Mouse (Mus musculus) liver, postnatal 0 days (tissue): ENCODE data around the gene Vta1. TPM values are rescaled to one million over a fixed set of nuclear protein-coding genes. Genes with fewer than 3 reads are reported as not detected.

ENCODE experiments used
- ATAC-seq: fragments of 200-750 bp; cut with Nextera tagmentation; 2 replicates; pipeline ENCODE4 v1.8.0; 2017; ENCODE audit warnings: mild to moderate bottlenecking, moderate library complexity
- DNase-seq: peaks from one replicate; pipeline ENCODE4 v3.0.0-alpha.2; 2016
- H3K27ac ChIP-seq: fragments of 300-500 bp; sonication (generic); 2 replicates; pipeline ENCODE4 v1.5.1; 2014; ENCODE audit warnings: antibody characterized with exemption, moderate library complexity, mild to moderate bottlenecking, low read depth
- H3K27me3 ChIP-seq: fragments of 300-500 bp; sonication (generic); 2 replicates; pipeline ENCODE4 v1.6.1; 2014; ENCODE audit warnings: low read length, control low read depth, mixed read lengths; ENCODE audit not compliant: insufficient read depth
- H3K36me3 ChIP-seq: fragments of 300-500 bp; sonication (generic); replicated peaks from 2 replicates; pipeline ENCODE4 v1.6.1; 2014; ENCODE audit warnings: mild to moderate bottlenecking, control low read depth, low read length, moderate library complexity, mixed read lengths; ENCODE audit not compliant: insufficient read depth
- H3K4me1 ChIP-seq: fragments of 300-500 bp; sonication (generic); 2 replicates; pipeline ENCODE4 v1.6.1; 2014; ENCODE audit warnings: antibody characterized with exemption, mild to moderate bottlenecking, control low read depth; ENCODE audit not compliant: insufficient read depth
- H3K4me2 ChIP-seq: fragments of 300-500 bp; sonication (generic); 2 replicates; pipeline ENCODE4 v1.6.1; 2014; ENCODE audit warnings: low read depth, mild to moderate bottlenecking, low read length, moderate library complexity, mixed read lengths
- H3K4me3 ChIP-seq: fragments of 300-500 bp; sonication (generic); 2 replicates; pipeline ENCODE4 v1.5.1; 2014; ENCODE audit warnings: low read depth, low read length
- H3K9ac ChIP-seq: fragments of 300-500 bp; sonication (generic); replicated peaks from 2 replicates; pipeline ENCODE4 v1.6.1; 2014; ENCODE audit warnings: mild to moderate bottlenecking, moderate library complexity
- H3K9me3 ChIP-seq: fragments of 300-500 bp; sonication (generic); 2 replicates; pipeline ENCODE4 v1.6.1; 2016; ENCODE audit warnings: mild to moderate bottlenecking, control low read depth, low read length, mixed read lengths
- CTCF ChIP-seq: sonication (generic); IDR thresholded peaks from 2 replicates; pipeline ENCODE4 v1.5.1; 2016; ENCODE audit warnings: antibody characterized with exemption, low read depth
- EP300 ChIP-seq: IDR thresholded peaks from 2 replicates; pipeline ENCODE4 v1.6.1; 2016; ENCODE audit warnings: antibody characterized with exemption, low read depth, mild to moderate bottlenecking
- WGBS: fragments of 180-500 bp; shearing (Covaris S2); extraction: QIAGEN DNeasy Blood & Tissue Kit; methylation state at CpG from one replicate; pipeline ENCODE4 v1.1.7; 2014; ENCODE audit not compliant: insufficient replicate concordance; 5-methylcytosine and 5-hydroxymethylcytosine counted together
- polyA plus RNA-seq: library from polyadenylated mRNA; unstranded; fragments of >200 nt; fragmentation: Nextera tagmentation; extraction: Ambion mirVana; gene quantifications from 2 replicates; pipeline ENCODE4 v1.2.1, GENCODE M21; 2015

Gene Vta1
- polyA plus RNA-seq, 1 experiment from 2014 or later, result 37.6 TPM

DNA sequence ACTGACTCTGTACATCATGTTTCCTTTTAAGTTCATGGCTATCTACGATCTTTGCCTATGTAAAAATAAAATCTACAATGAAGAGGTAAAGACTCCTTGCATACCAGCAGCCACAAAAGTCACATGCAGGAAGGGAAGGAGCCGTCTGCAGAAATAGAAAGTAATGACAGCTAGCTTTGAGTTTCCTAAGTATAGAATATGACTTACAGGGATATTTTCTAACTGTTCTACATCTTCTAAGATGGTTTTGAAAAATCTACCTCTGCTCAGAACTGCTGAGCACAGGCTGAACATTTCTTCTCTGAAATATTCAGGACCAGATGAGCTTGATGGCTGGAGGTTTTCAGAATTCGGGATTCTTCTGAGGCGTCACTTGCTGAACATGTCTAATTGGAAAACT lies 66.3 kb downstream of the Vta1 start:
- WGBS, result 69% methylated on average over 4 of the region's 4 CpGs
- ATAC-seq, result no peak
- TF ChIP-seq CTCF, result no peak
- no peak for TF ChIP-seq EP300

DNA sequence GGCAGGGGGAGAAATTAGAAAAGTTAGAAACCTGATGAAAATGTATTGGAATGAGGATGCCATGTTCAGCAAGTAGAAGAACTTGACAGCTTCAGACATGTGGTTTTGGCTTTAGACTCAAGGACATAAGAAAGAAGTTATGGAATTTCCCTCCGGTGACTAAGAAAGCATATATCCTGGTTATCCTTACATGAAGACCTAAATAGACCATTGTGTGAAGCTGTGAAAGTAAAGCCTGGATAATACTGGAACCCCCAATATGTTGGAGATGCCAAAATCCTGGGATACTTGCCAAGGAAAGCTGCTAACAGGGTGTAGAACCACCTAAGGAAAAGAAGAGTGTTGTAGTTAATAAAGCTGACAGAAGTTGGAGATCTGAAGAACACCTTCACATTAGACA lies 79.7 kb downstream of the Vta1 start:
- Histone ChIP-seq H3K27ac (no peak overlapping the region), H3K9ac (no peak overlapping the region), H3K27me3 (no peaks in the 10 kb centered on the region), H3K4me3 (no peak overlapping the region), H3K9me3 (peaks cover 2% of the 10 kb centered on the region; the same call in 1 of the 2 replicates), H3K36me3 (no peaks in the 10 kb centered on the region), H3K4me1 (no peaks in the 10 kb centered on the region), H3K4me2 (no peak overlapping the region)
- 88% methylated on average over 1 of the region's 1 CpGs for WGBS
- no peak for ATAC-seq
- no peak for TF ChIP-seq CTCF
- TF ChIP-seq EP300, result no peak
- DNase-seq, result no peak

More for the DNA sequence above, 66.3 kb downstream of the Vta1 start:
- DNase-seq, result no peak
- Histone ChIP-seq H3K27ac (no peak overlapping the region), H3K27me3 (no peaks in the 10 kb centered on the region), H3K4me1 (no peaks in the 10 kb centered on the region), H3K4me2 (no peak overlapping the region), H3K9me3 (no peaks in the 10 kb centered on the region), H3K4me3 (no peak overlapping the region), H3K36me3 (no peaks in the 10 kb centered on the region), H3K9ac (no peak overlapping the region)

DNA sequence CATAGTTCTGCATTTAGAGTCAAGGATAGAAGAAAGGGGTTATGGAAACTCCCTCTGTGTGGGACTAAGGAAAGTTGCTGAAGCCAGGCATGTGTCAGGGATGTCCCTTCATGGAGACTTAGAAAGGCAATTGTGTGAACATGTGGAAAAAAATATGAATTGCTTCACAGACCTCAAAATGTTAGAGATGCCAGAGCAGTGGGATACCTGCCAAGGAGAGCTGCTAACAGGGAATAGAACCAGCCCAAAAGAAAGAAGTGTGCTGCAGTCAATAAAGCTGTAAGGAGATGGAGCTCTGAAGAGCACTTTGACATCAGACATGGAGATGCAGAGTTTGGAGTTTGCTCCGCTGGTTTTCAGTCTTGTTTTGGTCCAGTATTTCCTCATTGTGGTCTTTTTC lies 86.2 kb downstream of the Vta1 start:
- H3K9ac ChIP-seq, result no peak overlapping the region
- no peak overlapping the region for H3K4me3 ChIP-seq
- no peak overlapping the region for H3K4me2 ChIP-seq
- H3K27ac ChIP-seq, result no peak overlapping the region
- H3K36me3 ChIP-seq, result no peaks in the 10 kb centered on the region
- no peaks in the 10 kb centered on the region for H3K9me3 ChIP-seq
- TF ChIP-seq CTCF (no peak), EP300 (no peak)
- H3K27me3 ChIP-seq, result no peaks in the 10 kb centered on the region
- no peaks in the 10 kb centered on the region for H3K4me1 ChIP-seq
- ATAC-seq (no peak), DNase-seq (no peak)
- WGBS, result 56% methylated on average over 1 of the region's 1 CpGs

DNA sequence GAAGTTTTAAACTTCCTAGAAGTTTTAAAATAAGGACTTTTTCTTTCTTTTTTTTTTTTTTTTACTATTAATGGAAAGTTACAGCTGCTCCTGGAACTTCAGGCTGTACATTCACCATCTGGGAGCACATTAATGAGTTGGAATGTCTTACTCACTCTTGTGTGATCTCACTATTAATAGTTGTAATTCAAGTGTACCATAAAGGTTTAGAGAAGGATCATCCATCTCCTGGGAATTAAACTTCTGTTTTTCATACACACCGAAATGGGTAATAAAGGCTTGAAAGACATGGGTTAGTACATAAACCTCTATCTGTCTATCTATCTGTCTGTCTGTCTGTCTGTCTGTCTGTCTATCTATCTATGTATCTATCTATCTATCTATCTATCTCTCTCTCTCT lies 87.1 kb downstream of the Vta1 start:
- H3K9ac ChIP-seq, result no peak overlapping the region
- TF ChIP-seq CTCF (no peak), EP300 (no peak)
- DNase-seq (no peak), ATAC-seq (no peak)
- WGBS, result 80% methylated on average over 1 of the region's 1 CpGs
- no peak overlapping the region for H3K4me3 ChIP-seq
- H3K9me3 ChIP-seq, result 0 out of 2 replicates have a peak, but pooled peaks cover 3% of the 10 kb centered on the region
- no peak overlapping the region for H3K27ac ChIP-seq
- no peaks in the 10 kb centered on the region for H3K27me3 ChIP-seq
- no peaks in the 10 kb centered on the region for H3K36me3 ChIP-seq
- H3K4me2 ChIP-seq, result no peak overlapping the region
- no peaks in the 10 kb centered on the region for H3K4me1 ChIP-seq

DNA sequence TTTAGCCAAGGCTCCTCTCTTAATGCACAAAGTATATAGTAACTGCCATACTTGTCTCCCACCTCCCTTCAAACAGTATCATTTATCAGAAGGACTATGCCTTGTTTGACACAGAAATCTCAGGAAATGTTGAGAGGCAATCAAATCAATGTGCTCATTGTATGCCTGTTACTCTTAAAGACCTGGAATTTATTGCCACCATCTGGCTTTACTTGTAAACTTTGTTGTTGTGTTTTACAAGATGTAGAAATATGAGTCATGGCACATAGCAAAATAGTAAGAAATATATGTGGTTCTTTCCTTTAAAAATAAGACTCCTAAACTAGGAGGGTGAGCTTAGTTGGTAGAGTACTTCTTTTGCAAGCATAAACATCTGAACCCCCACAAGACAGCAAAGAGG lies 89.9 kb downstream of the Vta1 start:
- no peaks in the 10 kb centered on the region for H3K27me3 ChIP-seq
- H3K4me1 ChIP-seq, result no peaks in the 10 kb centered on the region
- H3K9me3 ChIP-seq, result 0 out of 2 replicates have a peak, but pooled peaks cover 3% of the 10 kb centered on the region
- H3K36me3 ChIP-seq, result no peaks in the 10 kb centered on the region
- no peak overlapping the region for H3K27ac ChIP-seq
- H3K4me2 ChIP-seq, result no peak overlapping the region
- H3K9ac ChIP-seq, result no peak overlapping the region
- H3K4me3 ChIP-seq, result no peak overlapping the region
- TF ChIP-seq EP300 (no peak), CTCF (no peak)
- no peak for ATAC-seq
- DNase-seq, result no peak

DNA sequence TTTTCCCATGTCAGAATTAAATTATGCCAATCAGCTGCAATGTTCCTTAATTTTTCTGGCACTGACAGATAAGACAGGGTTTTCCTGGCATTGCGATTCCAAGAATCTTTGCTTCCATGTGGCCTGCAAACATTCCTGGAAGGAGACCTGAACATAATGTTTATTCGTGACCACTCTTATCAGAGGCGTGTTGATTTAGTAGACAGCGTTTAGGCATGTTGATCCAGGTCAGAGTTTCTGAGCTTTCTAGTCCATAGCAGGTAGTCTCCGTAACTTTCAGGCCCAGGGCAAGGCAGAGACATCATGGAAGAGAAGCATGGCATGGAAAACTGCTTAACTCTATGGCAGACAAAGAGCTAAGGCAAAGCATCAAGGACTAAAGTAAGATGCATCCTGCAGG lies 97.8 kb downstream of the Vta1 start:
- DNase-seq, result no peak
- H3K4me3 ChIP-seq, result no peak overlapping the region
- H3K4me2 ChIP-seq, result no peak overlapping the region
- no peaks in the 10 kb centered on the region for H3K36me3 ChIP-seq
- no peaks in the 10 kb centered on the region for H3K27me3 ChIP-seq
- ATAC-seq, result no peak
- no peak for TF ChIP-seq CTCF
- H3K9ac ChIP-seq, result no peak overlapping the region
- 67% methylated on average over 5 of the region's 5 CpGs for WGBS
- H3K9me3 ChIP-seq, result no peaks in the 10 kb centered on the region
- no peak overlapping the region for H3K27ac ChIP-seq
- H3K4me1 ChIP-seq, result no peaks in the 10 kb centered on the region

Other genes with a start within 250 kb of the Vta1 start
- gene Adgrg6, start 159.9 kb downstream of the Vta1 start, polyA plus RNA-seq, result 0.30 and 0.39 TPM in 2 replicates
- not detected in 2 replicates for gene Nmbr, start within 50 bp of the Vta1 start, polyA plus RNA-seq
- gene Gje1, start 12.7 kb upstream of the Vta1 start, polyA plus RNA-seq, result not detected in 2 replicates